Mouse (Mus musculus): ENCODE measurements around the gene Gm14137. TPM values are rescaled to one million over a fixed set of nuclear protein-coding genes. Genes with fewer than 3 reads are reported as not detected.

Gene Gm14137
- total and polyA plus RNA-seq, 3 experiments: 2.3 to 9.2 (median 3.3) TPM

GRCm38 (mm10) chr2:119146435-119146834, 27.9 kb upstream of the Gm14137 start:
- H3K4me2 ChIP-seq (ENCODE audit: insufficient read depth, low read depth, poor library complexity, severe bottlenecking): no peak overlapping the region
- TF ChIP-seq HCFC1 (IDR thresholded peaks at IDR 0.05; ENCODE audit: low read depth, low read length): no peak
- no peak for TF ChIP-seq ETS1 (conservative IDR thresholded peaks at IDR 0.05; ENCODE audit: low read depth, low read length)
- no peak for TF ChIP-seq SMC3 (IDR thresholded peaks at IDR 0.05; ENCODE audit: low read depth, low read length)
- TF ChIP-seq NELFE (IDR thresholded peaks at IDR 0.05; ENCODE audit: low read depth, low read length): no peak
- no peak for TF ChIP-seq MEF2A (IDR thresholded peaks at IDR 0.05; ENCODE audit: borderline replicate concordance, low read depth, low read length)
- no peak for TF ChIP-seq GABPA (IDR thresholded peaks at IDR 0.05; ENCODE audit: insufficient replicate concordance, low read depth, low read length)
- TF ChIP-seq EP300 (IDR thresholded peaks at IDR 0.05; ENCODE audit: low read length): no peak
- no peak for TF ChIP-seq KAT2A (IDR thresholded peaks at IDR 0.05; ENCODE audit: insufficient replicate concordance, low read length)
- no peak for TF ChIP-seq USF2 (conservative IDR thresholded peaks at IDR 0.05; ENCODE audit: low read depth, low read length)
- TF ChIP-seq TCF12 (IDR thresholded peaks at IDR 0.05; ENCODE audit: low read depth, low read length): no peak
- in situ Hi-C loops (cut with MboI; ENCODE audit: low pct_ligation_motif_present, low pct_unique_long_range_greater_than_20kb, low sequenced_read_pairs) (loop anchor here (10.0 kb wide), 1 partner anchor 48 kb away; no protein-coding TSS in a partner anchor), dilution Hi-C loops (cut with MboI; ENCODE audit: extremely low pct_ligation_motif_present, extremely low pct_unique_long_range_greater_than_20kb, low sequenced_read_pairs) (no loop called here)
- no peaks in the 10 kb centered on the region for H3K27me3 ChIP-seq (replicated peaks)
- H3K36me3 ChIP-seq (replicated peaks in 1 of 2; ENCODE audit: control insufficient read depth in 1 of 2, insufficient read depth in 1 of 2, low read length in 1 of 2): peaks cover 83 to 95% of the 10 kb centered on the region in 2 experiments
- no peaks in the 10 kb centered on the region for H3K4me1 ChIP-seq (ENCODE audit: control insufficient read depth in 1 of 2, insufficient read depth in 2 of 2)
- H3K27ac ChIP-seq (ENCODE audit: insufficient read depth, low read depth): no peak overlapping the region
- peaks cover 9% of the 10 kb centered on the region for H3K9me3 ChIP-seq (replicated peaks; ENCODE audit: low read length)
- no peaks in the 10 kb centered on the region for H3K79me2 ChIP-seq (replicated peaks; ENCODE audit: control insufficient read depth, extremely low read depth, insufficient read depth, poor library complexity, severe bottlenecking)
- H3K9ac ChIP-seq (ENCODE audit: insufficient read depth, low read depth): no peak overlapping the region
- no peak for DNase-seq (ENCODE audit: extremely low read depth)
- no peak overlapping the region for H3K4me3 ChIP-seq (replicated peaks in 1 of 3; ENCODE audit: low read depth in 2 of 3, low read length in 2 of 3, poor library complexity in 1 of 3)

- Histone ChIP-seq H3K4me2 (ENCODE audit: insufficient read depth, low read depth, poor library complexity, severe bottlenecking) (no peak overlapping the region), H3K79me2 (replicated peaks; ENCODE audit: control insufficient read depth, extremely low read depth, insufficient read depth, poor library complexity, severe bottlenecking) (no peaks in the 10 kb centered on the region), H3K4me1 (ENCODE audit: control insufficient read depth in 1 of 2, insufficient read depth in 2 of 2) (no peaks in the 10 kb centered on the region), H3K9ac (ENCODE audit: insufficient read depth, low read depth) (no peak overlapping the region), H3K27ac (ENCODE audit: insufficient read depth, low read depth) (no peak overlapping the region), H3K9me3 (replicated peaks; ENCODE audit: low read length) (peaks cover 9% of the 10 kb centered on the region), H3K36me3 (replicated peaks in 1 of 2; ENCODE audit: control insufficient read depth in 1 of 2, insufficient read depth in 1 of 2, low read length in 1 of 2) (peaks cover 83 to 95% of the 10 kb centered on the region in 2 experiments), H3K4me3 (replicated peaks in 1 of 3; ENCODE audit: low read depth in 2 of 3, low read length in 2 of 3, poor library complexity in 1 of 3) (no peak overlapping the region), H3K27me3 (replicated peaks) (no peaks in the 10 kb centered on the region)
- no peak for TF ChIP-seq MYC (IDR thresholded peaks at IDR 0.05; ENCODE audit: low read depth, low read length)
- no peak for TF ChIP-seq JUND (conservative IDR thresholded peaks at IDR 0.05; ENCODE audit: low read depth, low read length)
- TF ChIP-seq MEF2A (IDR thresholded peaks at IDR 0.05; ENCODE audit: borderline replicate concordance, low read depth, low read length): no peak
- TF ChIP-seq RCOR1 (conservative IDR thresholded peaks at IDR 0.05; ENCODE audit: low read depth, low read length): no peak
- TF ChIP-seq PAX5 (IDR thresholded peaks at IDR 0.05; ENCODE audit: low read length): no peak
- no peak for TF ChIP-seq ETS1 (conservative IDR thresholded peaks at IDR 0.05; ENCODE audit: low read depth, low read length)
- no peak for TF ChIP-seq NELFE (IDR thresholded peaks at IDR 0.05; ENCODE audit: low read depth, low read length)
- no peak for TF ChIP-seq E2F4 (IDR thresholded peaks at IDR 0.05; ENCODE audit: insufficient replicate concordance, low read depth, low read length)
- no peak for TF ChIP-seq BHLHE40 (IDR thresholded peaks at IDR 0.05; ENCODE audit: low read depth, low read length)
- no peak for TF ChIP-seq TCF12 (IDR thresholded peaks at IDR 0.05; ENCODE audit: low read depth, low read length)
- no peak for TF ChIP-seq ZNF384 (IDR thresholded peaks at IDR 0.05; ENCODE audit: low read depth, low read length)
- TF ChIP-seq POLR2A (IDR thresholded peaks at IDR 0.05; ENCODE audit: low read depth, low read length): no peak
- TF ChIP-seq SMC3 (IDR thresholded peaks at IDR 0.05; ENCODE audit: low read depth, low read length): no peak
- TF ChIP-seq MAFK (IDR thresholded peaks at IDR 0.05; ENCODE audit: insufficient replicate concordance, low read length): no peak
- no peak for TF ChIP-seq NRF1 (IDR thresholded peaks at IDR 0.05; ENCODE audit: low read depth, low read length)
- TF ChIP-seq CTCF (conservative IDR thresholded peaks at IDR 0.05 in 1 of 2, IDR thresholded peaks at IDR 0.05 in 1 of 2; ENCODE audit: low read depth in 2 of 2, low read length in 2 of 2): no peak
- no peak for TF ChIP-seq ZKSCAN1 (IDR thresholded peaks at IDR 0.05; ENCODE audit: borderline replicate concordance, low read depth, low read length)
- TF ChIP-seq POLR2AphosphoS2 (IDR thresholded peaks at IDR 0.05; ENCODE audit: low read depth, low read length): no peak
- no peak for TF ChIP-seq CHD1 (IDR thresholded peaks at IDR 0.05; ENCODE audit: low read depth, low read length)
- TF ChIP-seq UBTF (IDR thresholded peaks at IDR 0.05; ENCODE audit: low read depth, low read length): no peak
- in situ Hi-C loops (cut with MboI; ENCODE audit: low pct_ligation_motif_present, low pct_unique_long_range_greater_than_20kb, low sequenced_read_pairs): loop anchor here (10.0 kb wide), 1 partner anchor 48 kb away; no protein-coding TSS in a partner anchor
- no peak for DNase-seq (ENCODE audit: extremely low read depth)
- dilution Hi-C loops (cut with MboI; ENCODE audit: extremely low pct_ligation_motif_present, extremely low pct_unique_long_range_greater_than_20kb, low sequenced_read_pairs): no loop called here
Observed at GRCm38 (mm10) chr2:119147160-119147678, 27.1 kb upstream of the Gm14137 start.
